Mouse (Mus musculus): ENCODE results near the gene Snrpe. TPM values are rescaled to one million over a fixed set of nuclear protein-coding genes. Genes with fewer than 3 reads are reported as not detected.

The Snrpe gene
- 100 to 1,000 TPM; 117 to 138 TPM for total RNA-seq (2021)

DNA sequence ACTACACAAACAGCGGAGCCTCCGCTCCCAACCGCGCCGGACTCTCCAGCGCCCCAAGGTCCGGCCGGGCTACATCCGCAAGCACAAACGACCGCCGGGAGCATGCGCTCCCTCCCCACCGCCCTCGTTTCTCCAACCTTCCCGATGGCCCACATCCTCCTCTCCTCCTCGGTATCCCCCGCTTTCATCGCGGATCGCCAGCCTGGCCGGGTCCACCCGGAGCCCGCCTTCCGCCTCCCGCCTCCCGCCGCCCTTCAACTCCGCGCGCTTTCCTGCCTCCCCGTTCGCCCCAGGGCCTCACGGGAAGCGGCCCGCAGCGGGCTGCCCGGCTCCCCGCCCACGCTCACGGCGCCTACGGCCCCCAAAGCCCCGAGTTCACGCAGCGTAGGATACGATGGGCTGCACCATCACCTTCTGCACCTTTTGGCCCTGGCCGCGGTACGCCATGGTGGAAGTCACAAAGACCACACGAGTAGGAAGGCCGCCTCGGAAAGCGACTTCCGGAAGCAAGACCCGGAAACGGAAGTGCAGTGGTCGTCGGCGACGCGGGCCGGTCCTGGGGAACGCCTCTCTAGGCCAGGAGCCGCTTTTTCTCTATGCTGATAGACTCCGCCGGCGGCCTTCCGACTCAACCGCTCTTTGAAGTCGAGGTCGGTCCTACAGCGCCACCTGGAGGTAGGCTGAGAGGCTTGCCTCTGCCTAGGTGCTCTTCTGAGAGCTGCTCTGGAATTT lies at the start of gene Snrpe:
Snrpe (minus strand) TSS at position 521 of the 732 bp plus-strand sequence.
- DNase-seq = peak; percentile 99
- intact Hi-C loops (cut with DNase I) = loop anchor here (5.0 to 10.0 kb wide), 4 partner anchors 228 to 473 kb away; no protein-coding TSS in a partner anchor

DNA sequence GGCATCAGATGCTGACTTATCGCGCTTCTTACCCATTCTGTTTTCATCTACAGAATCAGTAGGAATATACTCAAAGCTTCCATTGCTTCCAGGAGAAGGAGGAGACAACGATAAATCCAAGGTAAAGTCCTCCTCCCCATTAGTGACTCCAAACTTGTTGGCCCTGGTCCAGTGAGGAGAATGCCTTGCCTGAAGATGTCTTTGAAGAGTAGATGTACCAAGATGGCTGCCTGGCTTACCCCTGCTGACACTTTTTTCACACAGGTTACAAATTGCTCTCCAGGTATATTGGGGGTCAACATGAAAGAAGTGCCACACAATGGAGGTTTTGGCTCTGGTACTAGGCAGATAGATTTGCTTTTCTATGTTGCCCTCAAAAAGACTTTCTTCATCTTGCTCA lies 48.8 kb upstream of the Snrpe start:
- intact Hi-C loops (cut with DNase I) = no loop called here
- no peak for DNase-seq

DNA sequence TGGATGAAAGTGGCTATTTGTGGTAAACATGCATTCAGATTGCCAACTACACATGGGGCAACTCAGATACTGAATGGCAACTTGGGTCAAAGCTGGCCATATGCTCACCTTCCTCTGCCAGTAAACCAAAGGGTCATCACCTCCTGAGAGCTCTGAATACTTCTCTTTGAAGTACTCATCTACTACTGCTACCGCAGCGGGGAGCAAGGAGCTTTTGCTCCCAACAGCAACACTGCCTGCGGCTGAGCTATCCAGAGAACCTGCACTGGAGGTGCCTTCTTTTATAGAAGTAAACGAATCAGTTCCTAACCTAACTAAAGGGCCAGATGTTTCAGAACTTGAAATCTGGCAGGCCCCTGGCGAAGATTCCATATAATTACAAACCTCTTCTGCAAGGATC lies 46.7 kb upstream of the Snrpe start:
- intact Hi-C loops (cut with DNase I) = no loop called here
- no peak for DNase-seq

GRCm38 (mm10) chr1:133653033-133653432 lies 42.9 kb upstream of the Snrpe start:
- intact Hi-C loops (cut with DNase I) = no loop called here

DNA sequence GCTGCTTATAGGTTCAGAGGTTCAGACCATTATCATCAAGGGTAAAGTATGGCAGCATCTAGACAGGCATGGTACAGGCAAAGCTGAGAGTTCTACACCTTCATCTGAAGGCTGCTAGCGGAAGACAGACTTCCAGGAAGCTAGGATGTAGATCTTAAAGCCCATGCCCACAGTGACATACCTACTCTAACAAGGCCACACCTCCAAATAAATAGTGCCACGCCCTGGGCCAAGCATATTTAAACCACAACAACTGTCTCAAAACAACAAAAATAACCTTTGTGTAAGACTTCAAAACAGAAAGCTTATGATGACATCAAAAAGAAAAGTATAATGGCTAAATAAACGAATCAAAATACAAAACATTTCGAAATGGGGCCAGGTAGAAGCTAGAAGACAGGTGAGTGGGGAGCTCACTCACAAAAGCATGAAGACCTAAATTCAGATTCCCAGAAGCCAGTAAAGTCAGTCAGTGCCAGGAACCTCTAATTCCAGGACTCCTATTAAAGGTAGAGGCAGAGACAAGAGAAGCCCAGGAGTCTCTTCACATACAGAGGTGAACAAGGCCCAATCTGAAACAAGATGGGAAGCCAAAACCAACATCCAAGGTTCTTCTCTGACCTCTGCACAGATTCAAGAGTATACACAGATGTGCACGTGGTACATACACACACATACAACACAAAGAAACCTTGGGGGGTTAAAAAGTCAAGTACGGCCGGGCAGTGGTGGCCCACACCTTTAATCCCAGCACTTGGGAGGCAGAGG lies 40.4 kb upstream of the Snrpe start:
- intact Hi-C loops (cut with DNase I) = no loop called here
- no peak for DNase-seq

More at GRCm38 (mm10) chr1:133653033-133653432, 42.9 kb upstream of the Snrpe start:
- DNase-seq = no peak

DNA sequence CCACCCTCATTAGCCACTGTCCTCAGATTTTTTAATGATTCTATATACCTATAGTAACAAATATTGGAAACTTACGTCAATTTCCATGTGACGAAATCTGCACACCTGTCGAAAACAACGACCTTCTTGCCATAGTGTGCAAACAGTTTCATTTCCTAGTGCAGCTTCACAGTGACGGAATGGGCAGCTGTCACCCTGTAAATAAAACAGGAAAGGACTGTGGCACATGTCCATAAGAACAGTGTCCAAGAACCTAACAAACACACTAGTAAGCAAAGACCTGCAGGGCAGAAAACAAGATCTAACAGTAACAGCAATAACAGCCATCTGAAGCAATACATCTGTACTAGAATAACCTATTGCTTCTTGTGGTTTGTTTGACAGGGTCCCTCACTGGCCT lies 35.6 kb upstream of the Snrpe start:
- intact Hi-C loops (cut with DNase I) = no loop called here
- no peak for DNase-seq

DNA sequence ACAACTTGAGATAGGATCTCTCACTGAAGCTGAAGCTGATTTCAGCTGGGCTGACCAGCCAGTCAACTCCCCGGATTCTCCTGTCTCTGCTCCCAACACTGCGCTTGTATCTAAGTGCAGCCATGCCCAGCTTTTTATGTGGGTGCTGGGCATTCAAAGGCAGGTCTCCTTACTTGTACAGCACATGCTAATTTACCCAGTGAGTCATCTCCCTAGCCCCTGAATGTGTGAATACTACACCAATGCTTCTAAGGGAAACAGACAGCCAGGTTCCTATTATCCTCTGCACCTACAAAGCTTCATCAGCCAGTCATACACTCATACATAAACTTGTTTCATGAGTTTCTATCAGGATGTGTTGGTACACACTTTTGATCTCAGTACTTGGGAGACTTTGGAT lies 31.1 kb upstream of the Snrpe start:
- intact Hi-C loops (cut with DNase I) = no loop called here
- no peak for DNase-seq

GRCm38 (mm10) chr1:133638517-133638916 lies 28.4 kb upstream of the Snrpe start:
- intact Hi-C loops (cut with DNase I) = loop anchor here (10.0 kb wide), 1 partner anchor 406 kb away; no protein-coding TSS in a partner anchor
- no peak for DNase-seq

- DNase-seq = no peak
- intact Hi-C loops (cut with DNase I) = loop anchor here (10.0 kb wide), 1 partner anchor 413 kb away; no protein-coding TSS in a partner anchor
Observed at GRCm38 (mm10) chr1:133632168-133632567, 22.1 kb upstream of the Snrpe start.

- DNase-seq = no peak
- intact Hi-C loops (cut with DNase I) = no loop called here
Observed at GRCm38 (mm10) chr1:133625052-133625451, 15.0 kb upstream of the Snrpe start.

- DNase-seq = no peak
- intact Hi-C loops (cut with DNase I) = loop anchor here (10.0 kb wide), 1 partner anchor 304 kb away; no protein-coding TSS in a partner anchor
Observed at GRCm38 (mm10) chr1:133618311-133618710, 8.2 kb upstream of the Snrpe start.

GRCm38 (mm10) chr1:133617908-133618307 lies 7.8 kb upstream of the Snrpe start:
- intact Hi-C loops (cut with DNase I) = loop anchor here (10.0 kb wide), 1 partner anchor 303 kb away; no protein-coding TSS in a partner anchor
- no peak for DNase-seq

DNA sequence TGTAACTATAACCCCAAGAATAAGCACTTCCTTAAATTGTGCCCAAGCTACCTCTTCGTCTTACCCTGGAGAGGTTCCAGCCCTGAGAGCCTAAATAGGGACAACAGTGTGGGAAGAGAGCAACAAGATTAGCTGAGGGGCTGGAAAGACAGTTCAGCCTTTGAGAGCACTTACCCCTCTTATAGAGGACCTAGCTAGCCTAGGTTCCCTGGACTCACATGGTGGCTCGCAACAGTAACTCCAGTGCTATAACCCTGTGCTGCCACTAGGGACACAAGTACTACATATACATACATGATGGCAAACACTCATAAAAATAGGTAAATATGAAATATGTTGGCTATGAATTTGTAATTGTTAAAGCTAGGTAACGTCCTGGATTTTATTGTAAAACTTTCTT lies 3.7 kb upstream of the Snrpe start:
- DNase-seq = no peak
- intact Hi-C loops (cut with DNase I) = loop anchor here (5.0 to 10.0 kb wide), 4 partner anchors 232 to 477 kb away; no protein-coding TSS in a partner anchor

- DNase-seq = no peak
- intact Hi-C loops (cut with DNase I) = loop anchor here (5.0 to 10.0 kb wide), 4 partner anchors 229 to 474 kb away; no protein-coding TSS in a partner anchor
Observed at GRCm38 (mm10) chr1:133611436-133611835, 1.3 kb upstream of the Snrpe start.

DNA sequence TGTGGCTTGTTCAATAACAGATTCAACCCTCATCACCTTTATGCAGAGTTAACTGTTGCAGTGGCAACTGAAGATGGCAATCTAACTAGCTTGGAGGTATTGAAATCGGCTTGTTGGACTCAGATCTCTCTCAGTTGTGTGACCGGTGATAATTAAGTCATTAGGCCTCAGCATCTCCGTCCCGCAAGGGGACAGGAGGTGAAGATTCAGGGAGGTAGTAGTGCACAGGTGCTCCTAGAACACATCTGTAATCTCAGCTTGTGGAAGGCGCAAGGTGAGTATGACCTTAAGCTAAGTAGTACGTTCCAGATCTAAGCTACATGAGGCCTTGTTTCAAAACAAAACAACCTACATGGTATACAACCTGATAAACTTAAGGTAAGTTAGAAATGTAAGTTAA lies 510 bp upstream of the Snrpe start:
- intact Hi-C loops (cut with DNase I) = loop anchor here (5.0 to 10.0 kb wide), 4 partner anchors 228 to 473 kb away; no protein-coding TSS in a partner anchor
- no peak for DNase-seq

- intact Hi-C loops (cut with DNase I) = no loop called here
- DNase-seq = no peak
Observed at GRCm38 (mm10) chr1:133603174-133603573, 6.9 kb downstream of the Snrpe start.

DNA sequence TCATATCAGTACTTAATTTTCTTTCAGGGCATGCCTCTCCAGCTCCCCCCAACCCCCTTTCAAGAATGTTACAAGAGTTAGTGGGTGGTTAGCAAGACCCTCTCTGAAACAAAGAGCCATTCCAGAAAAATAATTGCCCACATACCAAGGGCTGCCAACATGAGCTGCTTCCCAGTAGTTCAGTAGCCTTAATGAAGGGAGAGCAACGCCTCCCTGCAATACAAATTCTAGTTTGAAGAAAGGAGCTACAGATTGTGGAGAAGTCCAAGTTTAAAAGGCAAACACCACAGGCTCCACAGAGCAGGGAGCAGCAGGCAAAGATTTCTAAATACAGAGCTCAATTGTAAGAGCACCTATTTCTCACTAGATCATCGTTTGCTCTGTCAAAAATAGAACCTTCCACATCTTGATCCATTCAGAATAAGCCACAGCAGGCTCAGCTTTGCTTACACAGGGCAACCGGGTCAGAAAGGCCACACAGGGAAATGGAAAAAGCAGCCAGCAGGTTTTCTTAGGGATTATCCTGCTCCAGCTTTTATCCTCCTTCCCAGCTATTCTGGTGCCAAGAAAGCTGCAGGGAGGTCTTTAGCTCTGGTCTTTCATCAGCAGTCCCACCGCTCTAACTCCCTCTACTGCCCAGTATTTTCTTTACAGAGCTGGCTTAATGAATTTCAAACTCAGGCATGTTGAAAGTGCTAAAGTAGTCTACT lies 13.6 kb downstream of the Snrpe start:
- intact Hi-C loops (cut with DNase I) = no loop called here
- peak; percentile 53 for DNase-seq

- DNase-seq = no peak
- intact Hi-C loops (cut with DNase I) = no loop called here
Observed at GRCm38 (mm10) chr1:133585995-133586537, 24.0 kb downstream of the Snrpe start.

- no peak for DNase-seq
- intact Hi-C loops (cut with DNase I) = no loop called here
Observed at GRCm38 (mm10) chr1:133571293-133571692, 38.8 kb downstream of the Snrpe start.

Measured in left cerebral cortex, postnatal 4 days (tissue).